Mouse (Mus musculus) 3T3-L1 (cell line): ENCODE results near the gene Fut11.

Experiments
- DNase-seq: peaks from one replicate; pipeline ENCODE4 v3.0.0-alpha.2; 2015; ENCODE audit warnings: low read depth, low spot score

Fut11 gene

GRCm38 (mm10) chr14:20694884-20695760, at the start of gene Fut11:
Gene Fut11 (plus strand): TSS chr14:20694968.
- DNase-seq: peak; percentile 76

GRCm38 (mm10) chr14:20645547-20645946, 49.2 kb upstream of the Fut11 start:
- DNase-seq: peak; percentile 19

- no peak for DNase-seq
These were observed 48.4 kb upstream of the Fut11 start for GRCm38 (mm10) chr14:20646381-20646780.

GRCm38 (mm10) chr14:20651000-20651399, 43.8 kb upstream of the Fut11 start:
- DNase-seq: no peak

GRCm38 (mm10) chr14:20651722-20652256, 43.0 kb upstream of the Fut11 start:
- DNase-seq: no peak

- peak; percentile 43 for DNase-seq
These were observed 39.9 kb upstream of the Fut11 start for GRCm38 (mm10) chr14:20654690-20655421.

- DNase-seq: no peak
These were observed 39.0 kb upstream of the Fut11 start for GRCm38 (mm10) chr14:20655731-20656130.

GRCm38 (mm10) chr14:20656361-20656760, 38.4 kb upstream of the Fut11 start, which contains the start of gene Myoz1:
Gene Myoz1 (minus strand): TSS chr14:20656540.
- no peak for DNase-seq

- DNase-seq: peak; percentile 75
These were observed 36.4 kb upstream of the Fut11 start for GRCm38 (mm10) chr14:20658326-20658725.

GRCm38 (mm10) chr14:20658902-20659301, 35.9 kb upstream of the Fut11 start:
- no peak for DNase-seq

GRCm38 (mm10) chr14:20659687-20660086, 35.1 kb upstream of the Fut11 start:
- no peak for DNase-seq

GRCm38 (mm10) chr14:20660827-20661660, 33.7 kb upstream of the Fut11 start:
- DNase-seq: peak; percentile 96

GRCm38 (mm10) chr14:20661661-20662331, 33.0 kb upstream of the Fut11 start:
- no peak for DNase-seq

GRCm38 (mm10) chr14:20662740-20663139, 32.0 kb upstream of the Fut11 start:
- no peak for DNase-seq

GRCm38 (mm10) chr14:20663601-20664000, 31.2 kb upstream of the Fut11 start:
- DNase-seq: no peak

GRCm38 (mm10) chr14:20664436-20664835, 30.3 kb upstream of the Fut11 start:
- DNase-seq: no peak

GRCm38 (mm10) chr14:20667469-20667868, 27.3 kb upstream of the Fut11 start:
- no peak for DNase-seq

- no peak for DNase-seq
These were observed 26.5 kb upstream of the Fut11 start, which contains the start of gene Synpo2l for GRCm38 (mm10) chr14:20668154-20668810. Gene Synpo2l (minus strand): TSS chr14:20668354.

GRCm38 (mm10) chr14:20672990-20673389, 21.8 kb upstream of the Fut11 start:
- DNase-seq: peak; percentile 69

GRCm38 (mm10) chr14:20673735-20674063, 21.1 kb upstream of the Fut11 start:
- no peak for DNase-seq
